Mouse (Mus musculus): ENCODE measurements around the gene Trpc7. TPM values are rescaled to one million over a fixed set of nuclear protein-coding genes. Genes with fewer than 3 reads are reported as not detected.
A peak's percentile ranks its signal among the peaks of the same experiment; 100 is the strongest.

Trpc7 gene
- polyA plus RNA-seq, 1 experiment: not detected

DNA sequence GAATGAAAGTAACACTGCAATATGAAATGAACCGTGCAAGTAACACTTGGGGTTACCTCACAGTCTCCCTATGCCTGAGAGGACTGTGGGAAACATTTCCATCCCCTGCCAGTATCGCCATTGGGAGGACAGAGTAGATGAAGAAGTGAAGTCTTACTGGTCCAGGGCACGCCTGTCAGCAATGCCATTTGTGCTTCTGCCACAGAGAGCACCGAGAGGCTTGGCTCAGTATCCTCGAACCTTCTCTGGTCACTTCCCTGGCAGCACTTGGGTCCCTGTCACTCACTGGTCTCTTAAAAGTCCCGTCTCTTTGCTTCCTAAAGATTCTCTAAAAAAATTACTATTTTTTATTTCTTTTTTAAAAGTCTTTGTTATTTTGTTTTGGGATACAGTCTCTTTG, 155.3 kb downstream of the Trpc7 start:
- WGBS: 83% methylated on average over 6 of the region's 6 CpGs
- TF ChIP-seq POLR2A (IDR thresholded peaks at IDR 0.05; ENCODE audit: borderline replicate concordance, extremely low read depth, low read depth, low read length) (no peak), CTCF (IDR thresholded peaks at IDR 0.05; ENCODE audit: insufficient read depth, low read length) (no peak)

DNA sequence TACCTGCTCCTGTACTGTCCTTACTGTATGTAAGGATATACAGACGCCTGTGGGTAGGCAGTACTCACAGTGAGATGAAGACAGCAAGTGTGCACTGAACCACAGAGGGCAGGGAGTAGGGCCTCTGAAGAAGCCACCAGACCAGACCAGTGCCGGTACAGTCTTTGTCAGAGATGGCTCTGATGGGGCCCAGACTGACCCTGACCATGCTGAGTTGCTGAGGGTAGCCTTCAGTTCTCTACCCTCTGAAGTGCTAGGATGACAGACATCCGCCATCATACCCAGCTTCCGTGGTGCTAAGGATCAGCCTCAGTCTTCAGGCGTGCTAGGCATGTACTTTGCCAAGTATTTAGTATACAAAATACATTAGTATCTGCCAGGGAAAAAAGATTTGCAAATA, 156.2 kb downstream of the Trpc7 start:
- TF ChIP-seq POLR2A (IDR thresholded peaks at IDR 0.05; ENCODE audit: borderline replicate concordance, extremely low read depth, low read depth, low read length): no peak
- no peak for TF ChIP-seq CTCF (IDR thresholded peaks at IDR 0.05; ENCODE audit: insufficient read depth, low read length)
- Histone ChIP-seq H3K4me1 (ENCODE audit: control insufficient read depth, insufficient read depth, low read length) (no peaks in the 10 kb centered on the region), H3K4me3 (replicated peaks; ENCODE audit: extremely low read depth, low read depth, low read length) (no peak overlapping the region)
- no peak for DNase-seq
- 89% methylated on average over 5 of the region's 5 CpGs for WGBS

More for the DNA sequence above, 155.3 kb downstream of the Trpc7 start:
- no peak for DNase-seq
- Histone ChIP-seq H3K4me3 (replicated peaks; ENCODE audit: extremely low read depth, low read depth, low read length) (no peak overlapping the region), H3K4me1 (ENCODE audit: control insufficient read depth, insufficient read depth, low read length) (no peaks in the 10 kb centered on the region)

DNA sequence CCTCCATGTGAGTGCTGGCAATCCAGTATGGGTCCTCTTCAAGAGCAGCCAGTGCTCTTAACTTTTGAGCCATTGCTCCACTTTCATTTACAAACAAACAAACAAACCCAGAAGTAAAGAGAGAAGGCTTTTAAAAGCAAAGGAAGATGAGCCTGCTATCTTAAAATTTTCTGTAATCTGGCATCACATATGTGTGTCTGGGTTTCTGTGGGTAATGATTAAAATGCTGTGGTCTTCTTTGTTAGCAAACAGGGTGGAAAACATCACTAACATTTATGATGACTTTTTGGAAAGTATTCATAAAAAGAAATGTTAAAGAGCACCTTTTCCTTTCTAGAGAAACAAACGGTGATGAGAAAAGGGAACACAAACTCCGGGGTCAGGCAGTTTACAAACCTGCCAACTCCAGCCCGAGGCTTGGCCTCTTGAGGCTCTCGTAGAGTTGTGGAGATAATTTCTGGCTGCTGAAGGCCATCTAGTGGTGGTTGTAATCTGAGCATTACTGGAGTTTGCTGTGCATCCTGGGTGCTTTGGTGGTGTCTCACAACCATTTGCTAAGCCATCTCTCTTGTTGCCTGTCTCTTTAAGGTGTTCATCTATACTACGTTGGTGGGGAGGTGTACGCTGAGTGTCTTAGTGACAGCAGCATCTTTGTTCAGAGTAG, 160.4 kb downstream of the Trpc7 start:
- H3K4me1 ChIP-seq (ENCODE audit: control insufficient read depth, insufficient read depth, low read length): no peaks in the 10 kb centered on the region
- WGBS: 36% methylated on average over 6 of the region's 6 CpGs
- TF ChIP-seq POLR2A (IDR thresholded peaks at IDR 0.05; ENCODE audit: borderline replicate concordance, extremely low read depth, low read depth, low read length) (no peak), CTCF (IDR thresholded peaks at IDR 0.05; ENCODE audit: insufficient read depth, low read length) (peak; percentile 40)
- H3K4me3 ChIP-seq (replicated peaks; ENCODE audit: extremely low read depth, low read depth, low read length): no peak overlapping the region
- no peak for DNase-seq

DNA sequence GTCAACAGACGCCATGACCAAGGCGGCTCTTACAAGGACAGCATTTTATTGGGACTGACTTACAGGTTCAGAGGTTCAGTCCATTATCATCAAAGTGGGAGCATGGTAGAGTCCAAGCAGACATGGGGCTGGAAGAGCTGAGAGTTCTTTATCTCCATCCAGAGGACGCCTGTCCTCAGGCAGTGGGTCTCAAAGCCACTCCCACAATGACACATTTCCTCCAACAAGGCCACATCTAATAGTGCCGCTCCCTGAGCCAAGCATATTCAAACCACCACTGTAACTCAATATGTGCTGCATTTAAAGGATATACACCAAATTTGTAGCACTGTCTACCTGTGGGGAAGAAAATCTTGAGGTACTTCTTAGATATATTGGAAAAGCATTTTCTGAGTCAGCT, 161.2 kb downstream of the Trpc7 start:
- no peak for DNase-seq
- TF ChIP-seq POLR2A (IDR thresholded peaks at IDR 0.05; ENCODE audit: borderline replicate concordance, extremely low read depth, low read depth, low read length) (no peak), CTCF (IDR thresholded peaks at IDR 0.05; ENCODE audit: insufficient read depth, low read length) (no peak)
- WGBS: 69% methylated on average over 4 of the region's 4 CpGs
- H3K4me1 ChIP-seq (ENCODE audit: control insufficient read depth, insufficient read depth, low read length): no peaks in the 10 kb centered on the region
- no peak overlapping the region for H3K4me3 ChIP-seq (replicated peaks; ENCODE audit: extremely low read depth, low read depth, low read length)

DNA sequence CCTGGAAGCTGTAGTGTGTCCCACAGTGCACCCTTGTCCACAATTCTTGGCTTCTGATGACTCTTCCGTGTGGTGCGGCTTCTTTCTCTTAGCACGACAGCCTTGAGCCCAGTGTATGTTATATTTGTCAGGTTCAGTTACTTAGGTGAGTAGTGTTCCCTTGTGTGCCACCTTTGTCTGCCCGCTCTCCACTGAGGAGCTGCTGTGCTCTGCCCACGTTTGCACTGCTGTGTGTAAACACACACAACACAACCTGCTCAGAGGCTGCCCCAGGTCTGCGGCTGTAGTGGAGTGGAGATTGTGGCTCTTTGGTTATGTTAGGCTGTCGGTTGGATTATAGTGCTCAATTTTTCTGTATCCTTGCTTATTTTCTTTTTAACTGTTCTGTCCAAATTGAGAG, 166.7 kb downstream of the Trpc7 start:
- WGBS: 87% methylated on average over 7 of the region's 7 CpGs
- DNase-seq: no peak
- H3K4me1 ChIP-seq (ENCODE audit: control insufficient read depth, insufficient read depth, low read length): no peaks in the 10 kb centered on the region
- TF ChIP-seq CTCF (IDR thresholded peaks at IDR 0.05; ENCODE audit: insufficient read depth, low read length) (no peak), POLR2A (IDR thresholded peaks at IDR 0.05; ENCODE audit: borderline replicate concordance, extremely low read depth, low read depth, low read length) (no peak)
- H3K4me3 ChIP-seq (replicated peaks; ENCODE audit: extremely low read depth, low read depth, low read length): no peak overlapping the region

DNA sequence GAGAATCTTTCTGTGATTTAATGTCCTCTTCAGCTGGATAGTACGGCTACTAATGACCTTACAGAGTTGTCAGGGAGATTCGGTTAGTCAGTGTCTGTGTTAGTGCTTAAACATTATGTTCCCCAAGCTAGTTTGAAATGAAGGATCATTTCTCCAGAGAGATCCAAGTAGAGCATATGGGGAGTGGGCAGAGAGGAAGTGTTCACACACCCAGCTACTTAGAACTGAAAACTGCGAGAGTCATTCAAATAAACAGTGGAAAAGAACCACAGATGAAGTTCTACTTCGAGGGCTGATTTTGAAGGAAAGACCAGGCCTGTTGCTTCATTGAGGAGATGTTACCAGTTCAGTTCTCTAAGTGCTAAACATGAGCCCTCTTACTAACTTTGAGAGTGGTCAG, 169.2 kb downstream of the Trpc7 start:
- WGBS: 66% methylated on average over 4 of the region's 4 CpGs
- DNase-seq: no peak
- H3K4me1 ChIP-seq (ENCODE audit: control insufficient read depth, insufficient read depth, low read length): no peaks in the 10 kb centered on the region
- H3K4me3 ChIP-seq (replicated peaks; ENCODE audit: extremely low read depth, low read depth, low read length): no peak overlapping the region
- no peak for TF ChIP-seq POLR2A (IDR thresholded peaks at IDR 0.05; ENCODE audit: borderline replicate concordance, extremely low read depth, low read depth, low read length)
- no peak for TF ChIP-seq CTCF (IDR thresholded peaks at IDR 0.05; ENCODE audit: insufficient read depth, low read length)

Other genes with a start within 250 kb of the Trpc7 start
- 20.3 and 27.1 TPM in 2 replicates for gene Smad5, start 193.0 kb downstream of the Trpc7 start, polyA plus RNA-seq (2012; rRNA removed)
- 0.07 and 0.12 TPM in 2 replicates for gene Gm45623, start 142.2 kb downstream of the Trpc7 start, polyA plus RNA-seq (2012; rRNA removed)

Data from lung, adult 2 months (tissue).